Mouse (Mus musculus): ENCODE results near the gene Gemin2. TPM values are rescaled to one million over a fixed set of nuclear protein-coding genes. Genes with fewer than 3 reads are reported as not detected.
A peak's percentile ranks its signal among the peaks of the same experiment; 100 is the strongest.

Gemin2 gene
- polyA plus RNA-seq, 1 experiment from 2014 or later: 33.5 TPM

DNA sequence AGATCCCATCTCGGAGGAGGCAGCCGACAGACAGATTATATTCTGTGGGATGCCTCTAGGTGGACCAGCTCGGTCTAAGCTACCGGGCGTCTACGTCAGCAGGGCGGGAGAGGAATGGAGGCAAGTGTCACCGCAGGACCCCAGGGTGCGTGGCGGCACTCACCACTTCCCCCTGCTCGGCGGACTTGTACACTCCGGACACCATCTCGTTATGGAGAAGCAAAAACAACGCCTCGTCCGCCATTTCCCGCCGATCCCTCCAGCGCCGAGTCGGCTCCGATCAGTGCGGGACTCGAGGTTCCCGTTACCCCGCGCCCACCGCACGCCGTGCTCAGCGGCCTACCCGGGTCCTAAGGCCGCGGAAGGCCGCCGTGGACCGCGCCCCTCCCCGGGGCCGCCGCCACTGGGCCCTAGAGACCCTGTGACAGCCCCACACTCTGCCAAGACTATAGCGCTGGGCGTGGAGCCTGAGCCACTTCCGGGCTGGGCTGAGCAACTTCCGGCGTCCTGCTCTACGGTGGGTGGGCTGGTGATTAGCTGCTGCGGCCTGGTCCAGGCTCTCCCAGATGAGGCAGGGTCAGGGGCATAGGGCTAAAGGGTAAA, 47.9 kb downstream of the Gemin2 start, which contains the start of gene Trappc6b:
Gene Trappc6b (minus strand): TSS at position 480 of the 603 bp plus-strand sequence.
- H3K27me3 ChIP-seq: no peaks in the 10 kb centered on the region
- H3K9ac ChIP-seq: peak within 1 kb of the TSS; percentile 83
- H3K4me3 ChIP-seq (replicated peaks): peak within 1 kb of the TSS; percentile 86
- H3K9me3 ChIP-seq (replicated peaks): no peaks in the 10 kb centered on the region
- under 1% methylated on average over 48 of the region's 49 CpGs for WGBS
- H3K4me2 ChIP-seq: peak within 1 kb of the TSS; percentile 67
- H3K4me1 ChIP-seq: peaks cover 18% of the 10 kb centered on the region
- H3K27ac ChIP-seq: peak within 1 kb of the TSS; percentile 94
- peaks cover 33% of the 10 kb centered on the region for H3K36me3 ChIP-seq
- ATAC-seq (replicated peaks; ENCODE audit: low FRiP score): peak; percentile 98

GRCm38 (mm10) chr12:59064837-59065236, 51.6 kb downstream of the Gemin2 start:
- H3K36me3 ChIP-seq: peaks cover 18% of the 10 kb centered on the region
- no peak for ATAC-seq (replicated peaks; ENCODE audit: low FRiP score)
- H3K27me3 ChIP-seq: no peaks in the 10 kb centered on the region
- H3K4me1 ChIP-seq: peaks cover 20% of the 10 kb centered on the region
- H3K9me3 ChIP-seq (replicated peaks): no peaks in the 10 kb centered on the region
- no peak overlapping the region for H3K4me2 ChIP-seq
- H3K9ac ChIP-seq: no peak overlapping the region
- H3K4me3 ChIP-seq (replicated peaks): no peak overlapping the region
- H3K27ac ChIP-seq: no peak overlapping the region
- 84% methylated on average over 8 of the region's 8 CpGs for WGBS

GRCm38 (mm10) chr12:59065776-59066175, 52.6 kb downstream of the Gemin2 start:
- Histone ChIP-seq H3K27me3 (no peaks in the 10 kb centered on the region), H3K9me3 (replicated peaks) (no peaks in the 10 kb centered on the region), H3K27ac (peak overlapping the region; percentile 96), H3K9ac (no peak overlapping the region), H3K4me3 (replicated peaks) (peak overlapping the region; percentile 100), H3K36me3 (peaks cover 27% of the 10 kb centered on the region), H3K4me1 (peaks cover 15% of the 10 kb centered on the region; the same call in 1 of the 2 replicates), H3K4me2 (peak overlapping the region; percentile 61)
- 74% methylated on average over 3 of the region's 3 CpGs for WGBS
- no peak for ATAC-seq (replicated peaks; ENCODE audit: low FRiP score)

- Histone ChIP-seq H3K27ac (peak within 1 kb of the TSS; percentile 96), H3K9me3 (replicated peaks) (no peaks in the 10 kb centered on the region), H3K4me2 (peak within 1 kb of the TSS; percentile 81), H3K4me3 (replicated peaks) (peak within 1 kb of the TSS; percentile 100), H3K9ac (peak within 1 kb of the TSS; percentile 100), H3K36me3 (peaks cover 35% of the 10 kb centered on the region), H3K4me1 (peaks cover 13% of the 10 kb centered on the region; the same call in 1 of the 2 replicates), H3K27me3 (no peaks in the 10 kb centered on the region)
- WGBS: under 1% methylated on average over 43 of the region's 43 CpGs
- ATAC-seq (replicated peaks; ENCODE audit: low FRiP score): peak; percentile 100
These were observed 53.4 kb downstream of the Gemin2 start, which contains the start of gene Pnn for GRCm38 (mm10) chr12:59066448-59067077. Pnn (plus strand) TSS chr12:59066884.

GRCm38 (mm10) chr12:59067095-59067494, 53.9 kb downstream of the Gemin2 start:
- ATAC-seq (replicated peaks; ENCODE audit: low FRiP score): peak; percentile 75
- Histone ChIP-seq H3K27me3 (no peaks in the 10 kb centered on the region), H3K9me3 (replicated peaks) (no peaks in the 10 kb centered on the region), H3K4me1 (peaks cover 13% of the 10 kb centered on the region; the same call in 1 of the 2 replicates), H3K36me3 (peaks cover 40% of the 10 kb centered on the region), H3K9ac (peak overlapping the region; percentile 100), H3K27ac (peak overlapping the region; percentile 91), H3K4me2 (peak overlapping the region; percentile 81), H3K4me3 (replicated peaks) (peak overlapping the region; percentile 100)
- WGBS: 0% methylated on average over 40 of the region's 41 CpGs

DNA sequence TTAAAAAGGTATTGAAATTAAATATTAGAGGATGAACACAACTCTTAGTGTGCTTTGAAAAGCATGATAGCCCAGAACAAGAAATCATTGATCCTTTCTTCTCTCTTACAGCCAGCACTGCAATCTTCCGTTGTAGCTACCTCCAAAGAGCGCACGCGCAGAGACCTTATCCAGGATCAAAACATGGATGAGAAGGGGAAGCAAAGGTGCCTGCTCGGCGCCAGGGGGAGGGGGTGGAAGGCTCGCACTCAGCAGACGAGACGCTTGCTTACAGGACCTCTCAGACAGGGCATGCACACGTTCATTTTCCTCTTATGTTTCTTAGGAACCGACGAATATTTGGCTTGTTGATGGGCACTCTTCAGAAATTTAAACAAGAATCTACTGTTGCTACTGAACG, 55.6 kb downstream of the Gemin2 start:
- H3K36me3 ChIP-seq: peaks cover 50% of the 10 kb centered on the region
- H3K4me1 ChIP-seq: peaks cover 13% of the 10 kb centered on the region; the same call in 1 of the 2 replicates
- no peaks in the 10 kb centered on the region for H3K9me3 ChIP-seq (replicated peaks)
- H3K27me3 ChIP-seq: no peaks in the 10 kb centered on the region
- no peak overlapping the region for H3K27ac ChIP-seq
- no peak overlapping the region for H3K9ac ChIP-seq
- no peak overlapping the region for H3K4me2 ChIP-seq
- WGBS: 94% methylated on average over 13 of the region's 13 CpGs
- H3K4me3 ChIP-seq (replicated peaks): no peak overlapping the region
- no peak for ATAC-seq (replicated peaks; ENCODE audit: low FRiP score)

DNA sequence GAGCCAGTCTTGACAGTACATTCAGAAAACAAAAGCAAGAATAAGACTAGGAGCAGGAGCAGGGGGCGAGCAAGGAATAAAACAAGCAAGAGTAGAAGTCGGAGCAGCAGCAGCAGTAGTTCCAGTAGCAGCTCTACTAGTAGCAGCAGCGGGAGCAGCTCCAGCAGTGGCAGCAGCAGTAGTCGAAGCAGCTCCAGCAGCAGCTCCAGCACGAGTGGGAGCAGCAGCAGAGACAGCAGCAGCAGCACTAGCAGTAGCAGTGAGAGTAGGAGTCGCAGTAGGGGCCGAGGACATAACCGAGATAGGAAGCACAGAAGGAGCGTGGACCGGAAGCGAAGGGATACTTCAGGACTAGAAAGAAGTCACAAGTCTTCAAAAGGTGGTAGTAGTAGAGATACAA, 59.1 kb downstream of the Gemin2 start:
- peaks cover 65% of the 10 kb centered on the region for H3K36me3 ChIP-seq
- 93% methylated on average over 11 of the region's 11 CpGs for WGBS
- no peak overlapping the region for H3K9ac ChIP-seq
- H3K27ac ChIP-seq: no peak overlapping the region
- H3K4me3 ChIP-seq (replicated peaks): no peak overlapping the region
- H3K9me3 ChIP-seq (replicated peaks): no peaks in the 10 kb centered on the region
- H3K27me3 ChIP-seq: no peaks in the 10 kb centered on the region
- no peak for ATAC-seq (replicated peaks; ENCODE audit: low FRiP score)
- no peak overlapping the region for H3K4me2 ChIP-seq
- H3K4me1 ChIP-seq: peaks cover 10% of the 10 kb centered on the region; the same call in 1 of the 2 replicates

- Histone ChIP-seq H3K27me3 (no peaks in the 10 kb centered on the region), H3K9me3 (replicated peaks) (no peaks in the 10 kb centered on the region), H3K9ac (no peak overlapping the region), H3K4me1 (no peaks in the 10 kb centered on the region), H3K4me3 (replicated peaks) (no peak overlapping the region), H3K4me2 (no peak overlapping the region), H3K36me3 (peaks cover 54% of the 10 kb centered on the region), H3K27ac (no peak overlapping the region)
- no peak; the same call in 1 of the 2 replicates for ATAC-seq (replicated peaks; ENCODE audit: low FRiP score)
- WGBS: 93% methylated on average over 3 of the region's 3 CpGs
These were observed 60.9 kb downstream of the Gemin2 start for GRCm38 (mm10) chr12:59074052-59074451.

- Histone ChIP-seq H3K9ac (no peak overlapping the region), H3K36me3 (peaks cover 26% of the 10 kb centered on the region), H3K27ac (no peak overlapping the region), H3K4me3 (replicated peaks) (no peak overlapping the region), H3K4me2 (no peak overlapping the region), H3K9me3 (replicated peaks) (no peaks in the 10 kb centered on the region), H3K27me3 (no peaks in the 10 kb centered on the region), H3K4me1 (no peaks in the 10 kb centered on the region)
- WGBS: 85% methylated on average over 3 of the region's 3 CpGs
- ATAC-seq (replicated peaks; ENCODE audit: low FRiP score): no peak
These were observed 63.8 kb downstream of the Gemin2 start for GRCm38 (mm10) chr12:59076996-59077395.

- Histone ChIP-seq H3K4me1 (no peaks in the 10 kb centered on the region), H3K4me2 (no peak overlapping the region), H3K36me3 (peaks cover 18% of the 10 kb centered on the region), H3K27me3 (no peaks in the 10 kb centered on the region), H3K27ac (no peak overlapping the region), H3K9me3 (replicated peaks) (no peaks in the 10 kb centered on the region), H3K4me3 (replicated peaks) (no peak overlapping the region), H3K9ac (no peak overlapping the region)
- no peak for ATAC-seq (replicated peaks; ENCODE audit: low FRiP score)
- WGBS: 94% methylated on average over 3 of the region's 3 CpGs
These were observed 64.7 kb downstream of the Gemin2 start for GRCm38 (mm10) chr12:59077883-59078282.
